Mouse (Mus musculus) adipocyte (in vitro differentiated cells): ENCODE measurements around the gene Dnm1.

Source experiments
- DNase-seq: peaks from one replicate; pipeline ENCODE4 v3.0.0-alpha.2; 2016; ENCODE audit warnings: low spot score

Dnm1 gene

GRCm38 (mm10) chr2:32339912-32340642 is 13.1 kb downstream of the Dnm1 start:
- DNase-seq: no peak

DNA sequence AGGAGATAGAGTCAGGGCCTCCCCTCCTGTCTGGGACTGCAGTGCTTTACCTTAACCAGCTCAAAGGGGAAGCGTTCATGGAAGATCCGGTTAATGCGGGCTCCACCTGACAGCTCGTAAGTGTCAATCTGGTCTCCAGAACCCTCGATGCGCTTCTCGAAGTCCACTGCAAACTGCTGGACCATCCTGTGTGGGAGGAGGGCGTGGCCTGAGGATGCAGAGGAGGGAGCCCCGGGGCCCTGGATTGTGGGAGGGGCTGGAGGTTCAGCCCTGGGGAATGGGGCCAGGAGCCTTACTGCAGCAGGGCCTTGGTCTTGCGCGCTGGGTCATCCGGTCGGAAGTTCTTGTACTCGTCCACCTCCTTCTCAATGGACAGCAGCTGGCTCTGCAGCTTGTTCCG is 17.2 kb downstream of the Dnm1 start:
- DNase-seq: no peak

DNA sequence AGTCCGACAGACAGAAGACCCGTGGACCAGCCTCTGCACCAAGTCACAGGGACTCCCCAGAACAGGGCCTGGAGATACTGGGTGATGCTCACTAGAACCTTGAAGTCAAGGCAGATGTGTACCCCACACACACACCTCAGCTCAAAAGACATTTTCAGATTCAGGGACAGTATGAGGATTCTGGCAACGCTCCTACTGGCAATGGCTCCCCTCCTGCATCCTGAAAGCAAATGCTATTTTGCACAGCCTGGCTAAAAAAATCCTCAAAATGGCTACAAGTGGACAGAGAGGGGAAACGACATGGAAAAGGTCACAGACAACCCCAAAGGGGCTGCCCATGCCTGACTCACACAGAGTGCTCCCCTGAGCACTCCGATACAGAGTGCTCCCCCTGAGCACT is 21.0 kb downstream of the Dnm1 start:
- no peak for DNase-seq

DNA sequence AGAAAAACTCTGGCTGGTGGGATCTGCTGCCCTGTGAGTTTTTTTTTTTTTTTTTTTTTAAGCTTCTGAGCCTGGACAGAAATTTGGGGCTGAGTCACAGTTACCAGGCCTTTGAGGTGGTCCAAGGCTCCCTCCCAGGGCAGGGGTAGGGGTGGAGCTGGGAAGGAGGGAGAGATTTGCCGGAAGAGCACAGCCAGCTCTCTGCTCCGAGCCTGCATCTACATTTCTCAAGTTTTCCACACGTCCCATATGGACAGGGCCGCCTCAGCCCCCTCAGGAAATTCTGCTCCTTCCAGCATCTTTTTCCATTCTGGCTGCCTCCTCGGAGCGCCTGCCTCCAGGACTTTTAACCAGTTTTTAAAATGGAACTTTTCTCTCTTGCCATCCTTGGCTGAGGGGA is 23.6 kb downstream of the Dnm1 start:
- DNase-seq: no peak

- DNase-seq: no peak
These were observed 24.2 kb downstream of the Dnm1 start for GRCm38 (mm10) chr2:32328911-32329460.

- DNase-seq: no peak
These were observed 25.9 kb downstream of the Dnm1 start for GRCm38 (mm10) chr2:32327200-32327599.

DNA sequence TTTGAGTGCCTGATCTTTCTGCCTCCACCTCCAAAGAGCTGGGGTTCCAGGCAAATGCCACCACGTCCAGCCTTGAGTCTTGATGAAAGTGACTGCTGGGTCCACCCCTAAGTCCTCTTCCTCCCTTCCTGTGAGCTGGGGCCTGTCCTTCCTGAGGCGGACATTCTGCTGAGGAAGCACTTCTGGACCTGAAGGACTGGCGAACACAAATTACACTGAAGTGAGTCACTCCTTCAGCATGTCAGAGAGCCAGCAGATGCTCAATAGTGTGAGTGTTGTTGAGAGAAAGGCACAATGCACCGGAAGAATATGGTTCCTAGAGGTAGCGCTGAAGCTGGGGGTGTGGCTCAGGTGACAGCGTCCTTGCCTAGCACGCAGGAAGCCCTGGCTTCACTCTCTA is 27.8 kb downstream of the Dnm1 start:
- DNase-seq: peak; percentile 33

DNA sequence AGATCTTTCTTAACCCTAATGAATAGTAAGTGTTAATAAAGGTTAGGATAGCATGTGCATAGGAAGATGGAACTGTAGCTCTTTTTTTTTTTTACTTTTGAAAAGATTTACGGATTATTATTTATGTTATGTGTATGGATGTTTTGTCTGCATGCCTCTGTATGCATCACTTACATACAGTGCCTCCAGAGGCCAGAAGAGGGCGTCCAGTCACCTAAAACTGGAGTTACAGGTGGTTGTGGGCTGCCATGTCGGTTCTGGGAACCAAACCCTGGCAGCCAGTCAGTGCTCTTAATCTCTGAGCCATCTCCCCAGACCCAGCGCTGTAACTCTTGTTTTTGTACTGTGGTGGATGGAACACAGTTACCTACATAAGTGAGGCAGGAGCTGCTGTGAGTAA is 28.8 kb downstream of the Dnm1 start:
- no peak for DNase-seq

DNA sequence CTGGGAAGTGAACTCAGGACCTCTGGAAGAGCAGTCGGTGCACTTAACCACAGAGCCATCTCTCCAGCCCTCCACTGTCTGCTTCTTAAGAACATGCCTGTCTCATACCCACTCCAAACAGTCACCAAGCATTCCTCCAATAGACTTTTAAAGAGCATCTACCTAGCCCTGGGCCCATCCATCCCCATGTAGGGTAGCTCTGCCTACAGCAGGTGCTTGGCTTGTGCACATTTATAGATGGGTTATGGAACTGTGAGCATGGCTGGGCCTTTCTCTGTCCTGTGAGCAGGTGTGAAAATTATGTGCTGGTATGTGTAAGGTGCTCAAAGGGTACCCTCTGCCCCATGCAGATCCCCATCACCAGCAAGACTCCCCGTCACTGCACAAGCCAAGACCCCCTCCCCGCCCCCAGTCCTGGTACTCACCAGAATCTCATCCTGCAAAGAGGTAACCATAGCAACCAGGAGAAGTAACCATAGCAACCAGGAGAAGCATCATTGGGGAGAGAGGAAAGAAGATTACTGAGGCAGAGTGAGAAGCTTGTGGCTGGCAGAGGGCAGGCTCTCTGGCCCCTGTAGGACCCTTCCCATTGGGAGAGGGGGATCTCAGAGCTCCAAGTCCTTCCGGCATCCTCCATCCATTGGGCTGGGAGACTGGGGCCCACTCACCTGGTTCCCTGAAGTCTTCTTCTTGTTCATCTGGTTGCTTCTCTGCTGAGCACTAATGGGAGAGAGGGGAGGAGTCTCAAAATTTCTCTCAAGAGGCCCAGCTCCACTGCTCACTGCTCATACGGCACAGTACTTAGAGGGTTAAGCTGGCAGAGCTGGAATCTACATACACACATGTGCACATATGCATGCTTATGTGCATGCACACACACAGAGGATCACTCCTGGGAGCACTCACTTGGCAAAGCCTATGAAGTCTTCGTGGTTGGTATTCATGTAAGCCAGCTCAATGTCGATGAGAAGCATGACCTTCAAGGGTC is 30.1 kb downstream of the Dnm1 start:
- DNase-seq: no peak

GRCm38 (mm10) chr2:32321591-32322298 is 31.4 kb downstream of the Dnm1 start:
- DNase-seq: no peak

GRCm38 (mm10) chr2:32320721-32321120 is 32.4 kb downstream of the Dnm1 start:
- no peak for DNase-seq

DNA sequence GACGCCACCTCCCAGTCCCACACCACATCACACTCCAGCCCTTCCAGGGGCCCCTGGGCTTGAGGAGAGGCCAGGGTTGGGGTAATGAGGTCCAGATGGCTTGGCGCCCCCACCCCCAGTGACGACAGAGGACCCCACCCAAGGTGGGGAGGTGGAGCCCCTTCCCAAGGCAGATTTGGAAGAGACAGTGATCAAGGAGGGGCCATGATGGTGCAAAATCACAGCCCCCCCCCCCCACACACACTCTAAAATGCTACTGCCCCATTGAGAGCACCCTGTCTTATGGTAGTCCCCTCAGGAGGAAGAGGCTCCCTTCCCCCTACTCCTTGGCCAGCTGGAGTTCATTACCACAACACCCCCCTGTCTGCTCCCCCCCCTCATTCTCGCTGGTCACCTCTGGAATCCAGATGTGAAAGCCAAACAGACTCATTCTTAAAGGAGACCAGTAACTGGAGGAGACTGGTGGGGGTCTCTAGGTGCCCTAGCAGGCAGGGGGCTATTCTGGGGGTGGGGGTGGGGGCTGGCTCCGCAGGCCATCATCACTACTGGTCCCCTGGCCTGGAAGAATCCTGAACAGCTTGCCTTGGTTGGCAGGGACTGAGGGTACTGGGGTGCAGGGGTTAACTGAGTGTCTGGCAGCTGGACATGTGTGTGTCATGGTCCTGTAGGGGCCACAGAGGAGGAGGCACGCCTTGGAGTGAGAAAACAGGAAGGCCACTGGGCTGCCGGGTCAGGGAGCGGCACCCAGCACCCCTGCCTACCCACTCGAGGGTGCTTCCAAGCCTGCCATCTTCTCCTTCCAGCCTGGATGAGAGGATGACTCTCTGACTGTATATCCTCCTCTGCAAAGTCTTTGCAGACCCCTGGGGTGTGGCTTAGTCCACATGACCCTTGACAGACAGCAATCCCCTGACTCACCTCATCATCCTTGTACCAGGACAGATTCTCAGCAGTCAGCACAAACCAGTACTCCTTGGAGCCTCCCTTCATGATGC is 33.3 kb downstream of the Dnm1 start:
- DNase-seq: peak; percentile 52

DNA sequence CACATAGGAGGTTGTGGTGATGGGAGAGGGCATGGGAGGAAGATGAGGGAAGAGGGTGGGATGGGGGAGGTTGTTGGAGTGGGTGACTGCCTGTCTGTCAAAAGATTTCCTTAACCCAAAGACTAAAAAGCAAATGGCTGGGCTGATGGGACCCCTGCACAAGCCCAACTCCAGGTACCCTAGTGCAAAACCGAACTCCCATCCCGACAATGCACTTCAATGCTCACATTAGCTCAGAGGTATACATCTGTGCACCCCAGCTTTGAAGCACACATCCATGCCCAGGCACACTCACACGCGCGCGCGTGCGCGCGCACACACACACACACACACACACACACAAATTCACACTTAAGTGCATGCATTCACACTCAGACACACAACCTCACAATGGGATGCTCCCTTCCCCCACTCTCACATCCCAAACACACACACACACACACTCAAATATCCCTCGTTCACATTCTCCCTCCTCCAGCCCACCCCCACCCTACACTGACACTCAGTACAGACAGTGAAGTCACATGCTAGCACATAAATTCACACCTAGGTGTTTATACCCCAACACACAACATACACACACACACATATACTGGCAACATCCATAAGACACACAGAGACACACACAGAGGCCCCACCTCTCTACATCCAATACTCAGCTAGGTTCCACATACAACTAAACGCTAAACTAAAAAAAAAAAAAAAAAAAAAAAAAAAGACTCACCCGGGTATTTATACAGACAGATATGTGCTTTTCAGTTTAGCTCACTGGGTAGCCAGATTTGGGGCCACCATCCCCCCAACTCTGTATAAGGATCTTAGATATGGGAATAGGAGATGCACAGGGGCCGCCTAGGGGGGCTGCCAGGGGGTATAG is 34.2 kb downstream of the Dnm1 start:
- no peak for DNase-seq

- peak; percentile 69 for DNase-seq
These were observed 35.2 kb downstream of the Dnm1 start for GRCm38 (mm10) chr2:32317791-32318417.

GRCm38 (mm10) chr2:32316887-32317656 is 36.1 kb downstream of the Dnm1 start:
- no peak for DNase-seq

GRCm38 (mm10) chr2:32315751-32316150 is 37.4 kb downstream of the Dnm1 start:
- no peak for DNase-seq

GRCm38 (mm10) chr2:32314831-32315230 is 38.3 kb downstream of the Dnm1 start:
- no peak for DNase-seq

DNA sequence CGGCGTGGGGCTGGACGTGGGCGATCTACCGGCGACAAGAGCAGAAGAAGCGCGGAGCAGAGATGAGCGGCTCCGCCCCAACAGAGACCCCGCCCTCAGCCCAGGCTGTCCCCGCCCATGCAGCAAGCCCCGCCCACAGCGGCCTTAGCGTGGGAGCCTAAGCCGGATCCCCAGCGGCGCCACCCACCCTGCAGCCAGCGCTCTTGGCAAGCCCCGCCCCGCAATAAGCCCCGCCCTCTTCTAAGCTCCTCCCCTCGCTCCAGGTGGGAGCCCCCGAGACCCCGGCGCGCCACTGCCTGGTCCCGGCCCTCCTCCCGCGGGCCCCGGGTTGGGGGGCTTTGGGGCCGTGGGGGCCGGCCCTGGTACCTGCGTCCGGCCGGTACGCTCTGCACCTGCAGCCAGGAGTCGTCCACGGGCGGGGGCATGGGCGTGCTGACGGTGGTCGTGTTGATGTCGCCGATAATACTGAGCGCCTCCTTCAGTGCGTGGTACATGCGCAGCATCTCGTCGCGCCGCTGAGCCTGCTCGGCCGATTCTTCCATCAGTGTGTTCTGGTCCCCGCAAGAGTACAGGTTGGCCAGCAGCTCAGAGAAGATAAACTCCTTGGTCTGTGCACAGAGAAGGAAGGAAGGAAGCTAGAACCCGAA is 40.7 kb downstream of the Dnm1 start:
- no peak for DNase-seq
